Mouse (Mus musculus) MEL (cell line): ENCODE data around the gene Vps35l.

Source experiments
- BHLHE40 ChIP-seq: IDR thresholded peaks from 2 replicates; pipeline ENCODE4 v1.6.1; 2012; ENCODE audit warnings: low read depth, mild to moderate bottlenecking, inconsistent platforms, low read length, improper control_type of control experiment, borderline replicate concordance
- EP300 ChIP-seq, 2 experiments: IDR thresholded peaks; 2 replicates each; pipeline ENCODE4 v1.6.1; 2011; ENCODE audit warnings: improper control_type of control experiment in 2 of 2, low read length in 2 of 2, low read depth in 1 of 2, mild to moderate bottlenecking in 1 of 2
- POLR2A ChIP-seq, 2 experiments: IDR thresholded peaks; 2 replicates each; pipeline ENCODE4 v1.6.1; 2011 to 2012; ENCODE audit warnings: low read length in 2 of 2, mild to moderate bottlenecking in 2 of 2, control low read depth in 1 of 2, improper control_type of control experiment in 1 of 2, low read depth in 1 of 2, moderate library complexity in 1 of 2; ENCODE audit not compliant: control insufficient read depth in 1 of 2, insufficient read depth in 1 of 2, poor library complexity in 1 of 2
- POLR2AphosphoS5 ChIP-seq: IDR thresholded peaks from 2 replicates; pipeline ENCODE4 v1.6.1; 2012; ENCODE audit warnings: low read depth, borderline replicate concordance, mild to moderate bottlenecking, inconsistent platforms, low read length, moderate library complexity, mixed read lengths
- ZMIZ1 ChIP-seq: IDR thresholded peaks from 2 replicates; pipeline ENCODE4 v1.6.1; 2012; ENCODE audit warnings: low read depth, mild to moderate bottlenecking, inconsistent platforms, low read length, improper control_type of control experiment, moderate library complexity

DNA sequence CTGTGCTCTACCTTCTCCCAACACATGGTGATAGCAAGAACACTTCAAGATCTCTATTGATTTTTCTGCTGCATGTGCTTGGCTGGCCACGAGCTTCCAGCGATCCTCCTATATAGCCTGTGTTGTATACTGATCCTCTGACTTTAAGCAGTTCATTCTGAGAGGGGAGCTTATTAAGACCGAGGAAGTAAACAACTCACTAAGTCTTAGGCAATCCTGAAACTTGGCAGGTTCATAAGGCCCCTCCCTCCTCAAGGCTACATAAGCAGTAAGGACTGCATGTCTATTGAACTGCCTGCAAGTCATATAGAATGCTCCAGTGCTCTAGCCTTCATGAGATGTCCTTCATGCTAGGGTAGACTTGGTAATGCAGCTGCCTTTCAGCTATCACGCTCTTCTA, 106.3 kb downstream of the Vps35l start:
- TF ChIP-seq BHLHE40: no peak
- no peak for TF ChIP-seq EP300 (IDR thresholded peaks at IDR 0.05; ENCODE audit: low read depth in 1 of 2, low read length in 2 of 2)
- no peak for TF ChIP-seq POLR2AphosphoS5
- no peak for TF ChIP-seq POLR2A (IDR thresholded peaks at IDR 0.05; ENCODE audit: control insufficient read depth in 1 of 2, insufficient read depth in 1 of 2, low read depth in 1 of 2, low read length in 2 of 2, poor library complexity in 1 of 2)
- TF ChIP-seq ZMIZ1: no peak
